Comparison of ENCODE assay signal across 8 mouse cellular contexts in the genomic region with DNA sequence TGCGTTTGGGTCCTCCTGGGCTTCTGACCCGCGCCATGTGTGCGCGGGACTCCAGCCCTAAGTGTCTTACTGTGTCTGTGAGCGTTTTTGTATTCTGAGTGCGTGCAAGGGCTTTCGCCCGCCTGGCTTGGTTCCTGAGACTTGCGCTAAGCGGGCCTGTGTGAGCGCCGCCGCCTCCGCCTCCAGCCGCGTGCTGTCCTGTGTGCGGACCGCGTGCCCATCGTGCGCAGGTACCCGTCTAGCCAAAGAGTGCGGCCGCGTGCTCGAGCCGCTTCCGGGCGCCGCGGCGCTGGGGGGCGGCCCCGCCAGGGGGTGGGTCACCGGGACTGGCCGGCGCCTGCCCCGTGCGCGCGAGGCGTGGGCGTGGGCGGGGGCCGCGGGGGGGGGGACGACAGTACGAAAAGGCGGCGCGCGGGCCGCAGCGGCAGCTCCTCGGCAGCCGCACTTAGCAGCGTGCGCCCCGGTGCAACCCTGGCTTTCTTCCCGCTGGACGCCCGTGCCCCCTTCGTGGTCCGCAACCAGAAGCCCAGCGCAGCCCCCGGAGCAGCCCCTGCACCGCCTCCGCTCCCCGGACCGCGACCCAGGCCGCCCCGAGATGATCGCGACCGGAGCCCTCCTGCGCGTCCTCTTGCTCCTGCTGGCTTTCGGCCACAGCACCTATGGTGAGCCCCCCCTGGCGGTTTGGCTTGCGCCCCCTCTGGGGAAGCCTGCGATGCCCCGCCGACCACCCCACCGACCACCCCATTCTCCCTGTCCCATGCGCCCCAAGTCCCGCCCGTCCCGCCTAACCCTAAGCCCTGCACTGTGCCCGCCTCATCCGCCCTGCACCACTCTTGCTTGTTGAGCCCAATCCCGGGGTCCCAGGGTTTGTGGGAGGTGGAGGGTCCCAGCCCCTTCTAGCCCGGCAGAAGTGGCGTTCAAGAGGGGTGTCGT. TPM values are rescaled to one million over a fixed set of nuclear protein-coding genes. Genes with fewer than 3 reads are reported as not detected.
DNase-seq lines count a peak whose midpoint lies in the region; ATAC-seq lines count a peak whose summit lies in the region.

No protein-coding gene starts in this region.

- 1% methylated on average over 67 of the region's 96 CpGs for WGBS in lung, embryonic 16.5 days
- WGBS in hindbrain, embryonic 15.5 days = under 1% methylated on average over 80 of the region's 96 CpGs
- WGBS in midbrain, embryonic 13.5 days = under 1% methylated on average over 66 of the region's 96 CpGs

- no peaks in the 10 kb centered on the region for H3K36me3 ChIP-seq in lung, embryonic 16.5 days (ENCODE audit: control insufficient read depth, insufficient read depth, low read length)
- no peaks in the 10 kb centered on the region for H3K36me3 ChIP-seq in hindbrain, embryonic 15.5 days
- H3K36me3 ChIP-seq in midbrain, embryonic 13.5 days = no peaks in the 10 kb centered on the region

- peak overlapping the region; percentile 58 for H3K4me3 ChIP-seq in lung, embryonic 16.5 days (ENCODE audit: low read length)
- peak overlapping the region; percentile 43 for H3K4me3 ChIP-seq in hindbrain, embryonic 15.5 days
- H3K4me3 ChIP-seq in midbrain, embryonic 13.5 days (replicated peaks) = peak overlapping the region; percentile 48

- peaks cover 41% of the 10 kb centered on the region for H3K4me1 ChIP-seq in lung, embryonic 16.5 days (replicated peaks; ENCODE audit: control insufficient read depth, insufficient read depth, low read length)
- H3K4me1 ChIP-seq in hindbrain, embryonic 15.5 days (replicated peaks) = peaks cover 45% of the 10 kb centered on the region
- H3K4me1 ChIP-seq in midbrain, embryonic 13.5 days (replicated peaks) = peaks cover 68% of the 10 kb centered on the region

- H3K27me3 ChIP-seq in lung, embryonic 16.5 days (ENCODE audit: control insufficient read depth, insufficient read depth, low read depth, low read length) = peaks cover 19% of the 10 kb centered on the region
- peaks cover 45% of the 10 kb centered on the region for H3K27me3 ChIP-seq in hindbrain, embryonic 15.5 days
- peaks cover 92% of the 10 kb centered on the region for H3K27me3 ChIP-seq in midbrain, embryonic 13.5 days

- H3K9me3 ChIP-seq in lung, embryonic 16.5 days (ENCODE audit: control insufficient read depth, low read length) = no peaks in the 10 kb centered on the region
- no peaks in the 10 kb centered on the region for H3K9me3 ChIP-seq in hindbrain, embryonic 15.5 days
- H3K9me3 ChIP-seq in midbrain, embryonic 13.5 days = no peaks in the 10 kb centered on the region

- peak; percentile 53 for ATAC-seq in lung, embryonic 16.5 days (ENCODE audit: low read depth)
- ATAC-seq in hindbrain, embryonic 15.5 days (ENCODE audit: low FRiP score, low read depth) = peak; percentile 50
- ATAC-seq in midbrain, embryonic 13.5 days = peak; percentile 65

- peak overlapping the region; percentile 41 for H3K27ac ChIP-seq in lung, embryonic 16.5 days (ENCODE audit: low read length)
- H3K27ac ChIP-seq in hindbrain, embryonic 15.5 days (replicated peaks) = no peak overlapping the region
- peak overlapping the region; percentile 44 for H3K27ac ChIP-seq in midbrain, embryonic 13.5 days

- DNase-seq in lung, adult 18-20 months = no peak
- DNase-seq in embryo, embryonic 11 days = peak; percentile 80
- DNase-seq in c-Kit-positive CD71-positive TER-119-positive erythroid progenitor cells, embryonic 14.5 days (ENCODE audit: low spot score) = no peak
- no peak for DNase-seq in layer of hippocampus, postnatal 10 days (ENCODE audit: low spot score in 2 of 2)
- DNase-seq in ovary, postnatal 14 days (ENCODE audit: low spot score) = no peak

- peak overlapping the region; percentile 78 for H3K9ac ChIP-seq in lung, embryonic 16.5 days (ENCODE audit: low read length)
- H3K9ac ChIP-seq in hindbrain, embryonic 15.5 days = peak overlapping the region; percentile 28; the same call in 1 of the 2 replicates
- peak overlapping the region; percentile 69 for H3K9ac ChIP-seq in midbrain, embryonic 13.5 days (replicated peaks)

- peak overlapping the region; percentile 95 for H3K4me2 ChIP-seq in lung, embryonic 16.5 days (ENCODE audit: low read depth, low read length)
- H3K4me2 ChIP-seq in hindbrain, embryonic 15.5 days = peak overlapping the region; percentile 92
- peak overlapping the region; percentile 77 for H3K4me2 ChIP-seq in midbrain, embryonic 13.5 days (replicated peaks)

RNA-seq across cellular contexts. Expression of gene Dlk1, which starts 0.7 kb away (rescaled TPM):
- 702 and 746 TPM in 2 replicates for polyA plus RNA-seq in lung, embryonic 16.5 days (2015; fragmentation: Nextera tagmentation; extraction: Ambion mirVana)
- 56.8 and 61.4 TPM in 2 replicates for polyA plus RNA-seq in hindbrain, embryonic 15.5 days (2015; fragmentation: Nextera tagmentation; extraction: Ambion mirVana)
- polyA plus RNA-seq in midbrain, embryonic 13.5 days (2015; fragmentation: Nextera tagmentation; extraction: Ambion mirVana) = 117 and 118 TPM in 2 replicates
- 1 to 10 TPM in 1 of 2 experiments, under 1 TPM in 1; 0.73 to 1.2 TPM for total RNA-seq in layer of hippocampus, postnatal 10 days (2021)

Comparison
In these comparisons a context has a peak if more than half of its experiments do, and no peak if none do; other contexts are left out.
1. H3K9ac ChIP-seq: peak in every context shown above with its lines; median percentile 78 in lung, embryonic 16.5 days; 69 in midbrain, embryonic 13.5 days; 28 in hindbrain, embryonic 15.5 days.